Mouse (Mus musculus) urinary bladder, postnatal 14 days (tissue): ENCODE results near the gene Pik3ip1.
A peak's percentile ranks its signal among the peaks of the same experiment; 100 is the strongest.

ENCODE experiments used
- DNase-seq: peaks from one replicate; pipeline ENCODE4 v3.0.0; 2021; ENCODE audit warnings: low spot score

Pik3ip1 gene

DNA sequence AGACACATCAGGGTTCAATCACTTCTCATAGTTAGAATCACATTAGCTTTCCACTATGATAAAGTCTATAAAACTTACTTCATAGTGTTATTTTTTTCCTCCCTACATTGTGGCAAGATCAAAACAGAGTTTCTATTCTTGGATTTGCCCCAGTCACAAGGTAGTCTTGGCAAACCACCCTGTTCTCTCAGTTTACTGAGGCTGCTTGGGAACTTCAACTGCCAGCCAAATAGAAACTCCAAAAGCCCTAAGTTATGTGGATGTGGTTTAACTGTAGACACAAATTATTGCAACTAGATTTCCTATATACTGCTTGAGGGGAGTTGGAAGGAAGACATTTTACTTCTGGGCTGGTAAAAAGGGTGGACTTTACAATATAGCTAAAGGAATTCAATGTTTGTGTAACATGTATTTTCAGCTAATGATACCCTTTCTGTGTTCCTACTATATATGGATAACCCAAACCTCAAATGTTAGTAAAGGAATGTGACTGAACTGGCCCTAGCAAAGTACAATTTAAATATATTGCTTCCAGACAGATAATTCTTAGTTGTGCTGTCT is at the start of gene Pik3ip1:
Gene Pik3ip1, plus strand, starts transcription at position 511 of the 561 bp plus-strand sequence.
- DNase-seq = no peak

DNA sequence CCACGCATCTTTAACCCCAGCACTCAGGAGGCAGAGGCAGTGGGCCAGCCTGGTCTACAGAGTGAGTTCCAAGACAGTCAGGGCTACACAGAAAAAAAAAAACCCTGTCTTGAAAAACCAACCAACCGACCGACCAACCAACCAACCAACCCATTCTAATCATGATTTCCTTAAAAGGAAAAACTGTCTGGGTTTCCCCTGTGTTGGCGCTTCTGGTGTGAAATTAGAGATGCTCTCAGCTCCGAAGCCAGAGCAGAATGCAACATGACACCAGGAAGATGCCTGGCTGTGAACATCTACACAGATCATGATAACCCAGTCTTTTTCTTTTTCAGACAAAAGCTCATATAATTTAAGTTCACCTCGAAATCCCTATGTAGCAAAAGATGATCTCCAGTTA is 47.3 kb upstream of the Pik3ip1 start:
- no peak for DNase-seq

DNA sequence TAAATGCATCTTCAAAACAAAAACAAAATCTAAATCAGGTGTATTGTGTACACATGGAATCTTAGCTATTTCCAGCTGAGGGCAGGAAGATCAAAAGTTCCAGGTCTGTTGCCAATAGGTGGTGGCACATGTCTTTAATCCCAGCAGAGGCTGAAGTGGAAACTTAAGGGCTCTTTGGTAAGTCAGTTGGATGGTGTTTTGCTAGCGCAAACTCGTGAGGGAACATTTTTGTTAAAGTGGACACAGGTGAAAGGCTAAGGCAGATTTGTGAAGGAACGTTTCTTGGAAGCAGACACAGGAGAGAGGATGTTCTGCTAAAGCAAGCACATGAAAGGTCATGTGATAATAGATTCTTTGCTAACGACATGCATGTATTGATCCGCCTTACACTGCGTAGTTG is 46.6 kb upstream of the Pik3ip1 start:
- DNase-seq = no peak

DNA sequence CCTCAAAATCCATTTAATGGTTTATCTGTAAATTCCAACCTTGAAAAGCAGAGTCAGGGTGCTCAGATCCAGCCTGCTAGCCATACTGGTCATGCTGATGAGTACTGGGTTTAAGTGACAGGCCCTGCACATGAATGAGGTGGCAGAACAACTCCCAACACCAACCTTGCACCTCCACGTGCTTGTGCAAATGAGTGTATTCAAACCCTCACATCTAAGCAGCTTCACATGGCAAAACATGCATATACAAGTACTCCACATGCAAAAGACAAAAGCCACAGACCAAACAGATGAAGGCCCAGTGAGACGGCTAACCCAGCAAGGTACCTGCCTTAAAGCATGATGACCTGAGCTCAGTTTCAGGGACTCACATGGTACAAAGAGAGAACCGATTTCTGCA is 44.3 kb upstream of the Pik3ip1 start:
- no peak for DNase-seq

DNA sequence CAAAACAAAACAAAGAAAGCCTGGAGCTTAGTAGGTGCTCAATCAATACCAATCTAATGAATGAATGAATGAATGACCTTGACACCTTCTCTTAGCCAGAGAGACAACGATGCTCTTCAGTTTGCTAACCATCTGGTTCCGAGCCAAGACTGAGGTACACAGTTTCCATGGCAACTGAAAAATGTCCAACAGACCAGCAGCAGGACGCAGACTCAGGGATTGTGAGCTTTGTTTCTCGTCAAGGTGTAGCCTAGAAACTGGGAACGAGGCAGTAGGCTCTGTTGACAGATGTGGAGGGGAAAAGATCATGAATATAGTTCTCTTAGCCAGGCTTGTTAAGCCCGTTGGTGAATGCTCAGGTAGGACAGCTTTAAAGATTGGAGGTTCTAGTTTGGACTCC is 43.1 kb upstream of the Pik3ip1 start:
- DNase-seq = no peak

DNA sequence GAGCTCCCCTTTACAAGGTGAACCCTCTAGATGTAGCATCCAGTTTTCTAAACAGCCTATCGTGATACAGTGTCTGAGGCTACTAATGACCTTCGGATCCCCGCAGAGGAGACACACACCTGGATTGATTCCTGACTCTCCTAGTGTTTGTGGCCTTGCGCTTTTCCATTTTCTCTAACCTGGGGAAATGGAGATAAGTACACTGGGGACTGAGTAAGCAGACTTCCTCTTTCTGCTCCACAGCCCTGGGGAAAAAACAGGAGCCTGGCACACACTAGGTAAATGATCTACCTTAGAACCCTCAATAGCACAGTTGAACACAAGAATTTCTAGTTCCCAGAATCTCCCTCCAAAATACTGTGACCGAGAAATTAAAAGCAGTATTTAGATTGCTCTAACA is 42.3 kb upstream of the Pik3ip1 start:
- no peak for DNase-seq

DNA sequence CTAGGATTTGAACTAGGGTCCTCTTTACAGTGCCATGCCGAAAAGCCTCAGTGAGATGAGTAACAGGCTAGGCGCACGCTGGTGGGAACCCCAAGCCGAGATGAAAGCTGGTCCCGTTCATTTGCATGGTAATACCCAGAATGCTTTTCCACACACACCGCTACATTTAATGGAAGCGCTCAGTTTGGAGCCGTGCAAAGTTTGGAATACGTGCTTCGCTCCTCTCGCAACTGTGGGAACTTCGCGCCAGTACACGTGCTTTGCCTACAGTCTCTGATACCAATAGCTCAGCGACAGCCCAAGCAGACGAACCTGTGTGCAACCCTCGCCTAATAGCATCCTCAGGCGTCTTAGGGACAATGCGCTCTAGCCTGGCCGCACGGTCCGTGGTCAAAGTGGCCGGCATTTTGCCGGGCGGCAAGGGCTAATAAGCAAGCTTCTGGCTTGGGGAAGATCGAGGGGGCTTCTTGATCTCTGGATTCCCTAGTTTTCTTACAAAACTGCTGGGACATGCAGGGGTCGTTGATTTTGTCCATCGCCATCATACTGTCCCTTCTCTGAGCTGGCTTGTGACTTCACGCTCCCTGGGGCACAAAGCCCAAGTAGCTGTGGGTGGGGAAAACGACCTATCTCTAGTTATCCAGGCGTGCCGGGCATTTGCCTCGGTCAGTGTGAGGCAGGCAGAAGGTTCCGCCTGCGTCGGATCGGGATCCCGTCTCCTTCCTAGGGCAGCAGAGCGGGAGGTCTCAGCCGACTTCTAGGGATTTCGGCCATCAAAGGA is 41.5 kb upstream of the Pik3ip1 start, which contains the start of gene Patz1:
Gene Patz1, plus strand, starts transcription at position 354 of the 781 bp plus-strand sequence.
- DNase-seq = peak; percentile 63

DNA sequence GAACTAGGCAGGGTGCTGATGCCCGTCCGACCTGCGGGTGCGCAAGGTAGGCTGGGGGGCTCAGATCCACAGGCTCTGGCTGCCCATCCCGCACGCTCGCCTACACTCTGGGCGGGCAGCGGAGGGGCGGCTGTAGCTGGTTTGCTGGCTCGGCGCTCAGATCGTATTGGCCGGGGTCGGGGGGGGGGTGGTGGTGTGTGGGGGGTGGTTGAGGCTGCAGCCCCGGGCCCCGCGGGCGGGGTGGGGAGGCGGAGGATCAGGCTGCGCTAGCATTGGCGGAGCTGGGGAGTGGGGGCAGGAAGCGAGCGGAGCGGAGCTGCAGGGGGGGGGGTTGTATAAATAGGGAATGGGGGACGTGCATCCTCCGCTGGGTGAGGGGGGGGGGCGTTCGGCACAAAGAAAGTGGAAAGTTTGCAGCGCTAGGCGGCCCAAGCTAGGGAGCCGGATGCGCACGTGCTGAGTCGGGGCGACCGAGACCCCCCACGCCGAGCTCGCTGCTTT is 40.8 kb upstream of the Pik3ip1 start:
- DNase-seq = peak; percentile 74

DNA sequence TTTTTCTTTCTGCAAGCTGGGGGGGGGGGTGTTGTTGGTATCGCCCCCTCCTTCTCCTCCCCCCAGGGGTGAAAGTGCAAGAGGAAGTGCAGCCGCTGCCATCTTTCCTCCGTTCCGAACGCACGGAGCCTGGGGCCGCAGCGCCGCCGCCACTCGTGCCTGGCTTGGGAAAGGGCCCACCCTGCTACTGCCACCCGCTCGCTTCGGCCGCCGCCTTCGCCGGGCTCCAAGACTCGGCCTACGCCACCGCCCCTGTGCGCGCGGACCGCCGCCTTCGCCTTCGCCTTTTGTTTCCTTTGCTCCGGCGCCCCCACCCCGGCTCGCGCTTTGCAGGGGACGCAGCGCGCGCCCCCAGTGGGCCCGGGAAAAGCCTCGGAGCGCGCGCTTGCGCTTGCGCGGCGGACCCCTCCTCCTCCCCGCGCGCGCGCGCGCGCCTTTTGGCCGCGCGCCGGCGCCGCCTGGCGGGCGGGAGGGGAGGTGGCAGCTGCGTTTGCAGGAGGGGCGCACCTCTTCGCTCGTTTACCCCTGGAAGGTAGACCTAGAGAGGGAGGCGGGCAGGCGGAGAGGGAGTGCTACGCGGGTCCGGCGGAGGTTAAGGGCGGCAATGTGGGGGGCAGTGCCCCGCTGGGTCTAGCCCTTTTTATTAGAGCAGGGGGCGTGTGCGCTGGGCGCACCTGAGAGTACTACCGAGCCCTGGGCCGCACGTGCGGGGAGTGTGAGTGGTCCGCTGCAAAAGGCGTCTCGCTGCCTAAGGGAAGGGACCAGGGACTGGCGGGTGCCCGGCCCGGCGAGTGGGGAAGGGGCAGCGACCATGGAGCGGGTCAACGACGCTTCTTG is 40.2 kb upstream of the Pik3ip1 start:
- DNase-seq = peak; percentile 76

DNA sequence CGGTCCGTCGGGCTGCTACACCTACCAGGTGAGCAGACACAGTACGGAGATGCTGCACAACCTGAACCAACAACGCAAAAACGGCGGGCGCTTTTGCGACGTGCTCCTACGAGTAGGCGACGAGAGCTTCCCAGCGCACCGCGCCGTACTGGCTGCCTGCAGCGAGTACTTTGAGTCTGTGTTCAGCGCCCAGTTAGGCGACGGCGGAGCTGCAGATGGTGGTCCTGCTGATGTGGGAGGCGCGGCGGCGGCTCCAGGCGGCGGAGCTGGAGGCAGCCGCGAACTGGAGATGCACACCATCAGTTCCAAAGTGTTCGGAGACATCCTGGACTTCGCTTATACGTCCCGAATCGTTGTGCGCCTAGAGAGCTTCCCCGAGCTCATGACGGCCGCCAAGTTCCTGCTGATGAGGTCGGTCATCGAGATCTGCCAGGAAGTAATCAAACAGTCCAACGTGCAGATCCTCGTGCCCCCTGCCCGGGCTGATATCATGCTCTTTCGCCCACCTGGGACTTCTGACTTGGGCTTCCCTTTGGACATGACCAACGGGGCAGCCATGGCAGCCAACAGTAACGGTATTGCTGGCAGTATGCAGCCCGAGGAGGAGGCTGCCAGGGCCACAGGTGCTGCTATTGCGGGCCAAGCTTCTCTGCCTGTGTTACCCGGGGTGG is 39.4 kb upstream of the Pik3ip1 start:
- peak; percentile 51 for DNase-seq

DNA sequence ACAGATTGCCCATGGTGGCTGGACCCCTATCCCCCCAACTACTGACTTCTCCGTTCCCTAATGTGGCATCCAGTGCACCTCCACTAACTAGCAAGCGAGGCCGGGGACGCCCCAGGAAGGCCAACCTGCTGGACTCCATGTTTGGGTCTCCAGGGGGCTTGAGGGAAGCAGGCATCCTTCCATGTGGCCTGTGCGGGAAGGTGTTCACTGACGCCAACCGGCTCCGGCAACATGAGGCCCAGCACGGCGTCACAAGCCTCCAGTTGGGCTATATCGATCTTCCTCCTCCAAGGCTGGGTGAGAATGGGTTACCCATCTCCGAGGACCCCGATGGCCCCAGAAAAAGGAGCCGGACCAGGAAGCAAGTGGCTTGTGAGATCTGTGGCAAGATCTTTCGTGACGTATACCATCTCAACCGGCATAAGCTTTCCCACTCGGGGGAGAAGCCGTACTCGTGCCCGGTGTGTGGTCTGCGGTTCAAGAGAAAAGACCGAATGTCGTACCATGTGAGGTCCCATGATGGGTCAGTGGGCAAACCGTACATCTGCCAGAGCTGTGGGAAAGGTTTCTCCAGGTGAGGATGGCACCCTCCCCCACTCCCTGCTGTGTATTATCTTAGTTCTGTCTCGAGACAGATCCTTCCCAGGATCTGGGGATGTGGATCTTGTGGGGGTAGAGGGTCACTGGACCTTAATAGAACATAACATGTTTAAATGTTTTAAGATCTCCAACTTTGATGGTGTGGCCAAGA is 38.7 kb upstream of the Pik3ip1 start:
- DNase-seq = no peak

DNA sequence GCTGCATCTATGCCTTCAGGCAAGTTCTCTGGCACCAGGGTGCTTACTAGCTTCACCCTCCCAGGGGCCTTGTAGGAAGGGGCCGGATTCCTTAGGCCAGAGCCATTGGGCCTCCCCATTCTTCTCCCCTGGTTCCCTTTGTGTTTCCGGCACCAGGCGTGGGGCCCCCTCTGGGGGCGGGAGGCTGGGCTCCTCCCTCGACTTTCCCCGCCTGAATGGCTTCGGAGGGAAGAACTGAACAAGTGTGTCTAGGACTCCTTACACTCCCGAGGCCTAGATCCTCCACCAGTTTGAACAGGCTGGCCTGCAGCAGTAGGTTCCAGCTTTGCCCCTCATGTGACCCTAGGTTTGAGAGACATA is 38.2 kb upstream of the Pik3ip1 start:
- peak; percentile 70 for DNase-seq

DNA sequence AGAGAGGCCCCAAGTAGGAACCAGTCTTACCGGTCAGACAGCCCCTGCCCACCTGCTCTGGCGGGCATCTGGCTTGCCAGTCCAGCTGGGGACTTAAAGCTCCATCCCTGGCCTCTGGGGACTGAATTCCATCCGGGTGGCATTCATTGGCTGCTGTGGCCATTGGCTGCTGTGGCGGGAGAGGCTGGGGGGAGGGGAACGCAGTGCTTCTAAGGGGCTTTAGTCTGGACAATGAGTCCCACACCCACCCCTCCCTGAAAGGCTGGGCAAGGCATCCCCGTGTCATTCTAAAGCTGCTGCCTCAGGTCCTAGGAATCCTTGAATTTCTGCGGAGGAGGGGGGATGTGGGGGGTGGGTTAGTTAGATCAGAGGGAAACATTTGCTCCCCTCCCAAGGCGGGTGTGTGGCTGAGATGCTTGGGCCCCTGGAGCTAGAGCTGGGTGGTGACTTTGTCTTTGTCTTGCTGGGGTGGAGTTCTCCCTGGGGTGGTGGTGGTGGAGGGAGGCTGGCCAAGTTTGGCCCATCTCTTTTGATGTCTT is 37.4 kb upstream of the Pik3ip1 start:
- DNase-seq = peak; percentile 81

DNA sequence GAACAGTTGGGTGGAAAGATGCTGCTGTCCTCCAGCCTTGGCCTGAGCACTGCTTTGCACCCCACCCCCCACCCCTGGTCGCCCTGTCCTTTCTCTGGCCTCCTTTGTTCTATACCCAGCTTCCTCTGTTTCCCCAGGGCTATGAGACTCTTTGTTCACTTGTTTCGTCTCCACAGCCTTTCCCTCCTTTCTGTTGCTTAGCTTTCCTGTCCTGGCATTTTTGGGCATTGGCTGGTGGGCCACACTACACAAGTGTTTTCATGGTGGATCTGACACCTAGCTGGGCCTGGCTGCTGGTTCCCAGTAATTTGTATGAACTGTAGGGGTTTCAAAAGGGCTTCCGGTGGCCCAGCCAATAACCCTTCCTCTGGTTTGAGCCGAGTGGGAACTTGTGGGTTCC is 36.8 kb upstream of the Pik3ip1 start:
- no peak for DNase-seq

DNA sequence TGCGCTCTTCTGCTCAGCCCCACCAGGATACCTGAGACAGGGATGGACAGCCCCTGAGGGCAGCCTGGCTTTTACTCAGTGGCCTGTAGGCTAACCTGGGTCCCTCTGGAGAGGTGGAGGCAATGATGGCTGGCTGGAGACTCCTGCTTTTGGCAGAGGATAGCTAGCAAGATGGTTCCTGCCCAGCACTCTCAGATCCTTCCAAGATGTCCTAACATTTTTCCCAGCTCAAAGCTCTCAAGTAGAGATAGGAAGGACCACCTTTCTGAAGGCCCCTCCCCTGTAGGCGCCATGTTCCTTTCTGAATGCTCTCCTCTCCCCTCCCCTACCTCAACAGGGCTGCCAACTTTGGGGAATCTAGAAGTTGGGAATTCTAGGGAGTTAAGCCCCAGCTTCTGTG is 35.6 kb upstream of the Pik3ip1 start:
- no peak for DNase-seq

DNA sequence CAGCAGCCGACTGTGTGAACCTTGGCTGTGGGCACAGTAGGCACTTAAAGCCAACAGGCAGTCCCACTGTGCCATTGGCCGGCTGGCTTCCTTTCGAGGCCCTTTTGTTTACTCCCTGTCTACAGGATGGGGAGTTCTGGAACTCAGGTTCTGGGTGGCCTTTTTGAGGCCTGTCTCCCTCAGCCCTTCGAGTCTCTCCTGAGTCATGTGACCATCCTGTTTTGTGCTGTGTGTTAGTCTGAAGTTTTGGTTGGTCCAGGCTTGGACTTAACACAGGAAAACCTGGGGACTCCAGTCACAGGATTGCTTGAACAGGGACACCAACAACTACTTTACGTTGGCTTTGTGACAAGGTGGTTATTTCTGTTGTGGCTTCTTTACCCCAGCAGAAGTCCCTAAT is 34.1 kb upstream of the Pik3ip1 start:
- DNase-seq = no peak

DNA sequence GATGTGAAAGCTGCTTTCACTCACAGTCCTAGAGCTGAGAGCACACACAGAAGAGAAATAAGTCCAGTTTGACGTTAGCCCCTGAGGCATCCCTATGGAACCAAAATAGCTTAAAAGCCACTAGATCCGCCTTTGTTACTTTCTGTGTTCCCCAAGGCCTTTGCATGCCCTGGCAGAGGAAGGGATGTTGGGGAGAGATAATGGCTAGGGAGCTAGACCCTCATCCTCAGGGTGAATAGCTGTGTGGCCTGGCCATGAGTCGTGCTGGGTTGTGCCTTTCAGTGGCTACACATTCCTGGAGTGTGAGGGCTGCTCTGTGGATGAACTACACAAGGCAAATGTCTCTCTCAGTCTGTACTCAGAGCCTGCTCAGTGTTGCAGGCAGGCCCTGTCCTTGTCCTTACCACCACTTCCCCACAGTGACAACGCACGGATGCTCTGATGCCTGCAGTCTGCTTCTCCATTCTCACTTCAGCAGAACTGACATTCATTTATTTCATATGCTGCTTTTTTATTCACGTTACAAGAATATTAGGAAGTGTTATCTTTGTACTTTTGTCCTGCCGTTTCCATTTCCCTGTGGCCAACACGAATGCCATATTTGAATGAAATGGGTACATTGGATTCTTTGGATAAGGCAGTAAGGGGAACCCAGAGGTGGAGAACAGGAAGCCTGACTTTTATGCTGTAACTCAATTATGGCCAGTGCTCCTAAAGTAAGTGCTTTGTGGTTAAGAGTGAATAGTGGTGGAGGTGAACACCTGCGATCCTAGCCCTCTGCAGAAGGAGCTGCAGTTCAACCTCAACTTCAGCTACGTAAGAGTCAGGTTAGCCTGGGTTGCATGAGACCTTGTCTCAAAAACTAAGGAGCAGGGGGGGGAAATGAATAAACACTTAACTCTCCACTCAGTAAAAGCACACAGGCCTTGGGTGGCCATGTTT is 32.1 kb upstream of the Pik3ip1 start:
- no peak for DNase-seq

DNA sequence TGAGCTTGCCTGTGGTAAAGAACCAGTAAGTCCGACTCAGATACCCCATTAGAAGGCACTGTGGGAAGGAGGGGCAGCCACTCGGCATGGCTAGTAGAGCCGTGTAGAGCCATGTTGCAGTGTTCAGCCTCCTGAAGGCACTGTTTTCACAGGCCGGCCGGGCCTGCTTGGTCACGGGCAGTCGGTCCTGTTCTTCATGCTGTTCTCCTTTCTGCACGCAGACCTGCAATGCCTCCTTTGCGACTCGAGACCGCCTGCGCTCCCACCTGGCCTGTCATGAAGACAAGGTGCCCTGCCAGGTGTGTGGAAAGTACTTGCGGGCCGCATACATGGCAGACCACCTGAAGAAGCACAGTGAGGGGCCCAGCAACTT is 31.4 kb upstream of the Pik3ip1 start:
- DNase-seq = no peak

DNA sequence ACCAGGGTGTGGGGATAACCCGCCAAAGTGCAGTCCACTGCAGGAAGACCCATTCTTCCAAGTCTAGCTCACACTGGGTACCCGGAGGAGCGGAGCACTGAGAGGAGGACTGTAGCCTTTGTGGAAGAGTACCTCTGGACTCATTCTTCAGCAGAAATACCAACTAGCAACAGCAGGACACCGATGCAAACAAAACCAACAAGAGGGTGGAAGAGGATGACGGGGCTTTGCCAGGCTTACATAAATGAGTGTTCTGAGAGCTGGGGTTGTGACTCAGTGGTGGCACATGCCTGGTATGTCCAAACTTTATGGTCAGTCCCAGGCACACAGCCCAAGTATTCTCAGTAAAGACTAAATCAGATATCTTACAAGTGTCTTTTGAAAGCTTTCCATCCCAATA is 29.1 kb upstream of the Pik3ip1 start:
- no peak for DNase-seq

DNA sequence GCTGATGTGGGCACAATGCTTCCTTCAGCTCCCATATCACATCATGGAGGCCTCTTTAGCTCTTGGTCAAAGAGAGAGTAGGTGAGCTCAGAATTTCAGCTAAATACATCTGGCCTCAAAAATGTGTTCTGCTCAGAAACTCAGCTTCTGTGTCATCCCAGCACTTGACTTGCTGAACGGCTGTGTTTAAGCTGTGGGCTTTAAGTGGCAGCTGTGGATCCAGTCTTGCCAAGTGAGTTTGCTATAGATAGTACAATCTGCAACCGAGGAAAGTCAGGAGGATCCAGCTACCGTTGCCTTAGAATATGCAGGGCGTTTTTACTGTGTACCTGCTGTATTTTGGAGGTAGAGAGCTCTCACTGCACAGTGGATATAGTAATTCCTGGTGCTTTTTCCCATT is 27.8 kb upstream of the Pik3ip1 start:
- no peak for DNase-seq
